Mouse (Mus musculus): ENCODE data around the gene Arid4a. TPM values are rescaled to one million over a fixed set of nuclear protein-coding genes. Genes with fewer than 3 reads are reported as not detected.
A peak's percentile ranks its signal among the peaks of the same experiment; 100 is the strongest.

Arid4a gene
- 3.1 and 3.9 TPM in 2 replicates for polyA plus RNA-seq (2012; rRNA removed)

- peak; percentile 100 for DNase-seq (ENCODE audit: low read depth)
Observed at GRCm38 (mm10) chr12:71015363-71016210, at the start of gene Arid4a. TSS of gene Arid4a (plus strand) at chr12:71015990.

GRCm38 (mm10) chr12:70967581-70967980 lies 48.2 kb upstream of the Arid4a start:
- DNase-seq (ENCODE audit: low read depth), result no peak

- no peak for DNase-seq (ENCODE audit: low read depth)
Observed at GRCm38 (mm10) chr12:70968141-70968790, 47.5 kb upstream of the Arid4a start.

DNA sequence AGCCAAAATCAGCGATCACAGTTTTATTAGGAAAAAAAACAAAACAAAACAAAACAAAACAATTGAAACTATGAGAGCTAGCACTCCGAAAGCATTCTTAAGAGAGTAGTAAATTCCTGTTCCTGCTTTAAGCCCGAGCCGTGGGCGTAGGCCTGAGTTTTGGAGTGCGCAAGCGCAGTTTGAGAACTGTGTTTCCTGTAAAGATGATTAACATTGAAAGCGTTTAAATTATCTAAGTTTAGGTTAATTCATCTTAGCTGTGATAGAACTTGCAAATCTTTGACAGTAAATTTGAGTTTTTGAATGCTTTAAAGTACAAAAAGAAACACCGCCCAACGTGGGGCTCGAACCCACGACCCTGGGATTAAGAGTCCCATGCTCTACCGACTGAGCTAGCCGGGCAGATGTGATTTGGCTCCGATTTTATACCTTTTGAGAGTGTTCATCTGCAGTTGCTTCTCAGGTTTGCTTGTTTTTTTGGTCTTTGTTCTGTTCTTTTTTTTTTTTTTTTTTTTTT lies 46.9 kb upstream of the Arid4a start:
- no peak for DNase-seq (ENCODE audit: low read depth)

DNA sequence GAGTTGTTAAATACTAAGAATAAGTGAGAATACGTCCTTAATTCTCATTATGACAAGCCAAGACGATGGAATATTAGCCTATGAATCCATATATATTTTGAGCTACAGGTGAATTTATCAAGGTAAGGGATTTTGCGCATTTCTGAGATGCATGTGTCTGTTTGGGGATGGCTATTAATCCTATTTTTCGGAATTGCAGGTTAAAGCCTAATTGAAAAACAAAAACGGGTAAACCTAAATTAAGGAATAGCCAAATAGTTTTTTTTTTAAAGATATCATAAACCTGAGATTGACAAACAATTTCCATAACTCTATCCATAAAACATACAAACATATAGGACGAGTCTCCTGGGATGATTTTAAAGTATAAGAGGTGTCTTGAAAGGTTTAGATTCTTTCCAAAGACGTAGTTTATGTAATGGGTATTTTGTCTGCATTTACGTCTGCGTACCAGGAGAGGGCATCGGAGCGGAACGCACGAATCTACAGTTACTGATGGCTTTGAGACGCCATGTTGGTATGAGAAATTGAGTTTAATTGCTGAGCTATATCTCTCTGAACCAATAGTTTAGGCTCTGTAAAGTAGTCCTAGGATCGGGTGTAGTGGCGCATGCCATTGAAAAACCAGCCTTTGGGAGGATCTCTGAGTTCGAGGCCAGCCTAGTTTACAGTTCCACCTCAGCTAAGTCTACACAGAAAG lies 46.2 kb upstream of the Arid4a start:
- no peak for DNase-seq (ENCODE audit: low read depth)

- no peak for DNase-seq (ENCODE audit: low read depth)
Observed at GRCm38 (mm10) chr12:70973831-70974230, 42.0 kb upstream of the Arid4a start.

DNA sequence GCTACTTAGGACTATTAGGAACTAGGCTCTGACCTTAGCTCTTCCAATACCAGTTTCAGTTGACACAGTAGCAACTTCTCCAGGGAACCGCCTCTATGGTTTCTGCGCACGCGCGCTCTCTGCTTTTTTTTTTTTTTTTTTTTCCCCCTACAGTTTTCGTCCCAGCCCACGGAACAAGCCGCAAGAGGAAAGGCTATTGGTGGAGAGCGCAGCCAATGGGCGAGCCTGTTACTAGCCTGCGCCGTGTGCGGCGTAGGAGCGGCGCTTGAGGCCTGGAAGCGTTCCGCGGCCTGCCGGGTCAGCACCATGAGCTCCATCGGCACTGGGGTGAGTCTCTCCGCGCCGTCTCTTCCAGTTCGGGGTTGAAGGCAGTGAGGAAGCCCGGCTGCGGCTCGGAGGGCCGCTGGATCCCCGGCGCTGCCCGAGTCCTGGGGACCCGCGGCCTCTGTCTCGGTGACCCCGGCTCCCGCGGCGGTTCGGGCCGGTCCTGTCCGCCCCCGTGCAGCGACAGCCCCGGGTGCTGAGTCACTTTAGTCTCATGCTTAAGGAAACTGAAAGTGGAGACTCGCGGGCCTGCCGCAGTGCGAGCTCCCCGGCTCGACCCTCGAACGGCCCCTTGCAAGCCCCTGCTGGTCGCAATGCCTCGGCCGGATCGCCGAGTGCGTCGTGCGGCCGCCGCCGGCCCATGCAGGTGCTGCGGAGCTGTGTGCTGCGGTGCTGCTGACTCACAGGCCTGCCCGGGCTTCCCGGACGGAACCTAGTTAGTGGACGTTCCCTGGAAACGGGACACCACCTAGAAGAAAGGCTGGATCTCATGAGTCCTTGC lies 41.1 kb upstream of the Arid4a start, which contains the start of gene Psma3:
Psma3 (plus strand) TSS at position 181 of the 826 bp plus-strand sequence.
- peak; percentile 76 for DNase-seq (ENCODE audit: low read depth)

DNA sequence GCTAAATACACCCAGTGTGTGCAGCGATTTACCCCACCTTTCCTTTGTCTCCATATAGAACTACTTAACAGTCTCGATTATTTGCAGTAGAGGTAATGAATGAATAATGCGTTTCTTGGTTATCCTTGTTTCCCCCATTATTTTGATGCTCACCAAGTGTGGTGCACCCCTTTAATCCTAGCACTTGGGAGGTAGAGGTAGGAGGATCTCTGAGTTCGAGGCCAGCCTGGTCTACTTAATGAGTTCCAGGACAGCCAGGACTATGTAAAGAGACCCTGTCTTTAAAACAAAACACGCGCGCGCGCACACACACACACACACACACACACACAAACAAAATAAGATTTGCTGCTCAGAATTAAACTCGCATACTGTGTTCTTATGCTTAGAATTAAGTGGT lies 40.4 kb upstream of the Arid4a start:
- no peak for DNase-seq (ENCODE audit: low read depth)

GRCm38 (mm10) chr12:70975891-70976290 lies 39.9 kb upstream of the Arid4a start:
- no peak for DNase-seq (ENCODE audit: low read depth)

DNA sequence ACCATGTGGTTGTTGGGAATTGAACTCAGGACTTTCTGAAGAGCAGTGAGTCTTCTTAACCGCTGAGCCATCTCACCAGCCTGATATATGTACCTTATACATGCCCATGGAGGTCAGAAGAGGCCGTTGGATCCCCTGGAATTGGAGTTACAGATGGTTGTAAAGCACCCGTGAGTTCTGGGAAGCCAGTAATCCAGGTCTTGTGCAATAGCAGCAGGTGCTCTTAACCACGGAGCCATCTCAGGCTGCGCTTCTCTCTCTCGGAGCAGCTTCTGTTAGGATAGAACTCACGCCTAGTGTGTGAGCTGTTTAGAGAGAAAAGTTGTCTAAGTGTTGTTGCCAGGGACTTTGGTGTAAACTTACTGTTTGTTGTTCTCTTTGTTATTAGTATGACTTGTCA lies 37.4 kb upstream of the Arid4a start:
- DNase-seq (ENCODE audit: low read depth), result no peak

DNA sequence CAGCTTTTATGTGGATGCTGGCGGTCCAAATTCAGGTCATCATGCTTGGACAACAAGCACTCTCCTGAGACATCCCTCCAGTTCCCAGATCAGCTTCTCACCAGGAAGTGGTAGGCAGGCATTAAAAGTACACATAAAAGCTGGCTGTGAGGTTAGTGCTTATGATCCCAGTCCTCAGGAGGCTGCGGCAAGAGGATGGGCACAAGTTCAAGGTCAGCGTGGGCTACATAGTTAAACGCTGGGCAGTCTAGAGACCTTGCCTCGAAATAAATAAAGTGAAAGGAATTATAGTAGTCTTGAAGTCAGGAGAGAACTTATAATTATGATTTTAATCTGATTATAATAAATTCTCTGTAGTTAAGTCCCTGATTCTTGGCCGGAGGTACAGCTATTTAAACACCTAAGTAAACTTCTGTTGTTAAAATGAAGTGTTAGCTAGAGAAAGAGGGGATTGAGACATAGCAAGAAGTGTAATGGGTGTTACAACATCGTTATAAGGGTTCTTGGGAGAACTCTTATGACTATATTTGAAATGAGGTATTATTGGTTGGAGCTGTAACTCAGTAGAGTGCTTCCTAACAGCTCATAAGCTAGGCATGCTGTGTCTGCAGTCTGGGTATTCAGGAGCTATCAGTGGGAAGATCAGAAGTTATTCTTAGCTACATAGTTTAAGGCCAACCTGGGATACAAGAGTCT lies 30.8 kb upstream of the Arid4a start:
- no peak for DNase-seq (ENCODE audit: low read depth)

- DNase-seq (ENCODE audit: low read depth), result no peak
Observed at GRCm38 (mm10) chr12:70997225-70997624, 18.6 kb upstream of the Arid4a start.

- no peak for DNase-seq (ENCODE audit: low read depth)
Observed at GRCm38 (mm10) chr12:70999423-70999903, 16.3 kb upstream of the Arid4a start.

GRCm38 (mm10) chr12:71000344-71000743 lies 15.4 kb upstream of the Arid4a start:
- DNase-seq (ENCODE audit: low read depth), result no peak

GRCm38 (mm10) chr12:71001456-71001855 lies 14.3 kb upstream of the Arid4a start:
- DNase-seq (ENCODE audit: low read depth), result no peak

DNA sequence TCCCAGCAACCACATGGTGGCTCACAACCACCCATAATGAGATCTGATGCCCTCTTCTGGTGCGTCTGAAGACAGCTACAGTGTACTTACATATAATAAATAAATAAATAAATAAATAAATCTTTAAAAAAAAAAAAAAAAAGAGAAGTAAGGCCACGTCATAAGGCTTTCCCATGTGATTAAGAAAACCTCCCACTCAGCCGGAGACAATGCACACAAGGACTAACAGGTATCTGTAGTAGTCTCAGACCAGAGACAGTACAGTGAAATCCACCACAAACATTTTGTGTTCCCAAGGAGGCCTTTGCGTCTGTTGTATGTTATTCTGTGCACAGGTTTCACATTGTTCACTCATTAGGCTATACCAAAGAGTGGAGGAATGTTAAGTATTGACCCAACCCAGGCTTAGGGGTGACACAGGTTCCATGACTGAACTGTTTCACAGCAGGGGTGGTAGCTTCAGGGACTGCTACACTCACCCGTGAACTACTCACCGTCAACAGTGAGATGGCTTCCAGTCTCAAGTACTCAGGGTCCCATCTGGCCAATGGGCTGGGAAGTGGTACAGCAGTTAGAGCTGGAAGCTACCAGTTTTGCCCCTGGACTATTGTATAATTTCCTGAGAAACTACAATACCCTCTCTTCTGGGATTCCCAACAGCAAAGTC lies 11.9 kb upstream of the Arid4a start:
- no peak for DNase-seq (ENCODE audit: low read depth)

- DNase-seq (ENCODE audit: low read depth), result no peak
Observed at GRCm38 (mm10) chr12:71006141-71006540, 9.6 kb upstream of the Arid4a start.

- DNase-seq (ENCODE audit: low read depth), result no peak
Observed at GRCm38 (mm10) chr12:71006901-71007300, 8.9 kb upstream of the Arid4a start.

DNA sequence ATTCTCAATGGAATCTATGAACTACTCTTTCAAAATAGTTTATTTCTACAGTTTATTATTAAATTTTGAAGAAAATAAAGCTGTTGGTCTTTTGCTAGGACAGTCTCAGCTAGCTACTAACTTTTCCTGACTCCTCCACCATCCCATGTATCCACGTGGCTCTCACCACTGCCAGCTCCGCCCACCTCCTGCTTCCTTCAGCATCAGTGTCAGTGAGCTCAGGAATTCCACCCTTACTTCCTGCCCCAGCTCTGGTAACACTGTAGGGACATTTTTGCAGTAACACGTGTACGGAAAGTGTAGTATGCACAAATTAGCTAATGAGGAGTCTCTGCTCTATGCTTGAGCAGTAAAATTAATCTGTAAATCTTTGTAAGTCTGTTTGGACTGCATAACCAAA lies 6.0 kb upstream of the Arid4a start:
- DNase-seq (ENCODE audit: low read depth), result no peak

- no peak for DNase-seq (ENCODE audit: low read depth)
Observed at GRCm38 (mm10) chr12:71014845-71015362, 886 bp upstream of the Arid4a start.
